ENCODE assay signal across 8 mouse cellular contexts in genomic region chr7:25281734-25282601, GRCm38 (mm10). TPM values are rescaled to one million over a fixed set of nuclear protein-coding genes. Genes with fewer than 3 reads are reported as not detected.
DNase-seq lines count a peak whose midpoint lies in the region; TF ChIP-seq lines count a peak whose summit lies in the region.

No protein-coding gene starts in this region.

- peaks cover 31% of the 10 kb centered on the region for H3K36me3 ChIP-seq in megakaryocyte, embryonic 14.5 days (replicated peaks; ENCODE audit: low read length)

- no peaks in the 10 kb centered on the region for H3K9me3 ChIP-seq in megakaryocyte, embryonic 14.5 days

- H3K4me1 ChIP-seq in cortical plate, adult 2 months (ENCODE audit: control insufficient read depth, insufficient read depth, low read length), result peaks cover 3% of the 10 kb centered on the region; the same call in 1 of the 2 replicates
- peaks cover 83% of the 10 kb centered on the region for H3K4me1 ChIP-seq in megakaryocyte, embryonic 14.5 days

- TF ChIP-seq CTCF in cortical plate, adult 2 months (IDR thresholded peaks at IDR 0.05; ENCODE audit: extremely low read depth, insufficient read depth, low read length), result no peak

- H3K4me3 ChIP-seq in cortical plate, adult 2 months (ENCODE audit: insufficient read depth, low read length), result peak overlapping the region; percentile 49
- peak overlapping the region; percentile 92 for H3K4me3 ChIP-seq in megakaryocyte, embryonic 14.5 days (replicated peaks)

- DNase-seq in adipocyte (ENCODE audit: low spot score), result peak; percentile 90
- peak; percentile 97 for DNase-seq in gastrocnemius, adult 8-10 months (ENCODE audit: low spot score in 2 of 2)
- peak; percentile 98 for DNase-seq in induced T-regulatory cell, adult 2 months (ENCODE audit: low read depth)
- DNase-seq in left cerebral cortex, adult 9 months (ENCODE audit: low spot score in 2 of 2), result peak; percentile 93 to 96
- peak; percentile 94 for DNase-seq in right cerebral cortex, adult 2 months (ENCODE audit: low spot score in 2 of 2)
- DNase-seq in urinary bladder, postnatal 10 days (ENCODE audit: low spot score), result peak; percentile 96

- TF ChIP-seq POLR2A in cortical plate, adult 2 months (IDR thresholded peaks at IDR 0.05; ENCODE audit: extremely low read depth, insufficient read depth, low read length), result peak; percentile 50; the same call in 1 of the 2 replicates

- H3K27ac ChIP-seq in cortical plate, adult 2 months (ENCODE audit: insufficient read depth, low read length), result peak overlapping the region; percentile 92

- H3K27me3 ChIP-seq in megakaryocyte, embryonic 14.5 days (replicated peaks), result no peaks in the 10 kb centered on the region

RNA-seq across cellular contexts. Expression of gene Cic, which starts 14.5 kb away (rescaled TPM):
- 89.6 and 94.1 TPM in 2 replicates for polyA plus RNA-seq in cortical plate, adult 2 months (2012; rRNA removed)
- total RNA-seq in gastrocnemius, adult 8-10 months (2022), result 10 to 100 TPM; 26.4 to 38.7 (median 30.1) TPM
- 290 and 655 TPM in 2 replicates for polyA plus RNA-seq in megakaryocyte, embryonic 14.5 days (2012; ENCODE audit: insufficient read depth, low replicate concordance)

RNA-seq across cellular contexts. Expression of gene Pafah1b3, which starts 15.8 kb away (rescaled TPM):
- 20.5 and 24.5 TPM in 2 replicates for polyA plus RNA-seq in cortical plate, adult 2 months (2012; rRNA removed)
- total RNA-seq in gastrocnemius, adult 8-10 months (2022), result 1 to 10 TPM in 3 of 4 experiments, under 1 TPM in 1; 0.56 to 1.5 (median 1.1) TPM
- 19.1 TPM in 1 of 2 replicates, not detected in the other for polyA plus RNA-seq in megakaryocyte, embryonic 14.5 days (2012; ENCODE audit: insufficient read depth, low replicate concordance)

RNA-seq across cellular contexts. Expression of gene Prr19, which starts 19.2 kb away (rescaled TPM):
- polyA plus RNA-seq in cortical plate, adult 2 months (2012; rRNA removed), result 0.08 and 0.13 TPM in 2 replicates
- total RNA-seq in gastrocnemius, adult 8-10 months (2022), result not detected
- 0.17 TPM in 1 of 2 replicates, not detected in the other for polyA plus RNA-seq in megakaryocyte, embryonic 14.5 days (2012; ENCODE audit: insufficient read depth, low replicate concordance)

RNA-seq across cellular contexts. Expression of gene Tmem145, which starts 23.9 kb away (rescaled TPM):
- 116 and 129 TPM in 2 replicates for polyA plus RNA-seq in cortical plate, adult 2 months (2012; rRNA removed)
- not detected for total RNA-seq in gastrocnemius, adult 8-10 months (2022)
- 0.16 TPM in 1 of 2 replicates, not detected in the other for polyA plus RNA-seq in megakaryocyte, embryonic 14.5 days (2012; ENCODE audit: insufficient read depth, low replicate concordance)

RNA-seq across cellular contexts. Expression of gene Erf, which starts 31.4 kb away (rescaled TPM):
- polyA plus RNA-seq in cortical plate, adult 2 months (2012; rRNA removed), result 47.2 and 48.6 TPM in 2 replicates
- 1 to 10 TPM; 4.2 to 5.8 (median 5.7) TPM for total RNA-seq in gastrocnemius, adult 8-10 months (2022)
- 44.8 and 66.8 TPM in 2 replicates for polyA plus RNA-seq in megakaryocyte, embryonic 14.5 days (2012; ENCODE audit: insufficient read depth, low replicate concordance)

Comparison
In these comparisons a context has a peak if more than half of its experiments do, and no peak if none do; other contexts are left out.
1. Peak in every context shown above with its lines: DNase-seq, H3K4me3 ChIP-seq and H3K27ac ChIP-seq.